Mouse (Mus musculus): Measurements from ENCODE around the gene Pmpca. TPM values are rescaled to one million over a fixed set of nuclear protein-coding genes. Genes with fewer than 3 reads are reported as not detected.
A peak's percentile ranks its signal among the peaks of the same experiment; 100 is the strongest.

Pmpca gene
- polyA plus RNA-seq, 1 experiment = 34.2 TPM

- Histone ChIP-seq H3K4me3 (replicated peaks; ENCODE audit: control insufficient read depth, low read depth, low read length) (no peak overlapping the region), H3K27ac (ENCODE audit: control insufficient read depth, insufficient read depth, low read depth, low read length, poor library complexity) (no peak overlapping the region), H3K4me1 (ENCODE audit: control insufficient read depth, insufficient read depth, low read length) (peaks cover 3% of the 10 kb centered on the region)
- WGBS = 83% methylated on average over 5 of the region's 5 CpGs
- TF ChIP-seq CTCF (IDR thresholded peaks at IDR 0.05; ENCODE audit: control insufficient read depth, insufficient read depth, low read length) (no peak), POLR2A (IDR thresholded peaks at IDR 0.05; ENCODE audit: borderline replicate concordance, control insufficient read depth, low read depth, low read length) (no peak)
These were observed 52.5 kb downstream of the Pmpca start for GRCm38 (mm10) chr2:26441688-26442087.

GRCm38 (mm10) chr2:26442843-26443242, 53.7 kb downstream of the Pmpca start:
- TF ChIP-seq CTCF (IDR thresholded peaks at IDR 0.05; ENCODE audit: control insufficient read depth, insufficient read depth, low read length) (no peak), POLR2A (IDR thresholded peaks at IDR 0.05; ENCODE audit: borderline replicate concordance, control insufficient read depth, low read depth, low read length) (no peak)
- 90% methylated on average over 1 of the region's 1 CpGs for WGBS
- Histone ChIP-seq H3K4me3 (replicated peaks; ENCODE audit: control insufficient read depth, low read depth, low read length) (no peak overlapping the region), H3K27ac (ENCODE audit: control insufficient read depth, insufficient read depth, low read depth, low read length, poor library complexity) (no peak overlapping the region), H3K4me1 (ENCODE audit: control insufficient read depth, insufficient read depth, low read length) (peaks cover 5% of the 10 kb centered on the region)

- peaks cover 5% of the 10 kb centered on the region for H3K4me1 ChIP-seq (ENCODE audit: control insufficient read depth, insufficient read depth, low read length)
These were observed 54.7 kb downstream of the Pmpca start for GRCm38 (mm10) chr2:26443876-26444275.

GRCm38 (mm10) chr2:26444368-26444767, 55.2 kb downstream of the Pmpca start:
- 3% methylated on average over 15 of the region's 15 CpGs for WGBS
- peak overlapping the region; percentile 96 for H3K4me3 ChIP-seq (replicated peaks; ENCODE audit: control insufficient read depth, low read depth, low read length)
- peak overlapping the region; percentile 96 for H3K27ac ChIP-seq (ENCODE audit: control insufficient read depth, insufficient read depth, low read depth, low read length, poor library complexity)
- peaks cover 5% of the 10 kb centered on the region for H3K4me1 ChIP-seq (ENCODE audit: control insufficient read depth, insufficient read depth, low read length)
- TF ChIP-seq CTCF (IDR thresholded peaks at IDR 0.05; ENCODE audit: control insufficient read depth, insufficient read depth, low read length) (no peak), POLR2A (IDR thresholded peaks at IDR 0.05; ENCODE audit: borderline replicate concordance, control insufficient read depth, low read depth, low read length) (no peak)

More at GRCm38 (mm10) chr2:26443876-26444275, 54.7 kb downstream of the Pmpca start:
- WGBS = 44% methylated on average over 3 of the region's 3 CpGs
- TF ChIP-seq POLR2A (IDR thresholded peaks at IDR 0.05; ENCODE audit: borderline replicate concordance, control insufficient read depth, low read depth, low read length) (no peak), CTCF (IDR thresholded peaks at IDR 0.05; ENCODE audit: control insufficient read depth, insufficient read depth, low read length) (no peak)
- peak overlapping the region; percentile 47 for H3K4me3 ChIP-seq (replicated peaks; ENCODE audit: control insufficient read depth, low read depth, low read length)
- H3K27ac ChIP-seq (ENCODE audit: control insufficient read depth, insufficient read depth, low read depth, low read length, poor library complexity) = no peak overlapping the region

GRCm38 (mm10) chr2:26444946-26445665, 56.0 kb downstream of the Pmpca start, which contains the start of gene Sec16a:
Sec16a (minus strand) TSS chr2:26445216.
- Histone ChIP-seq H3K4me3 (replicated peaks; ENCODE audit: control insufficient read depth, low read depth, low read length) (peak within 1 kb of the TSS; percentile 96), H3K27ac (ENCODE audit: control insufficient read depth, insufficient read depth, low read depth, low read length, poor library complexity) (peak within 1 kb of the TSS; percentile 96), H3K4me1 (ENCODE audit: control insufficient read depth, insufficient read depth, low read length) (peaks cover 5% of the 10 kb centered on the region)
- under 1% methylated on average over 61 of the region's 61 CpGs for WGBS
- TF ChIP-seq CTCF (IDR thresholded peaks at IDR 0.05; ENCODE audit: control insufficient read depth, insufficient read depth, low read length) (no peak; the same call in 1 of the 2 replicates), POLR2A (IDR thresholded peaks at IDR 0.05; ENCODE audit: borderline replicate concordance, control insufficient read depth, low read depth, low read length) (peak; percentile 89; the same call in 1 of the 2 replicates)

- Histone ChIP-seq H3K4me1 (ENCODE audit: control insufficient read depth, insufficient read depth, low read length) (peaks cover 5% of the 10 kb centered on the region), H3K4me3 (replicated peaks; ENCODE audit: control insufficient read depth, low read depth, low read length) (peak overlapping the region; percentile 78), H3K27ac (ENCODE audit: control insufficient read depth, insufficient read depth, low read depth, low read length, poor library complexity) (peak overlapping the region; percentile 81)
- under 1% methylated on average over 44 of the region's 44 CpGs for WGBS
- TF ChIP-seq CTCF (IDR thresholded peaks at IDR 0.05; ENCODE audit: control insufficient read depth, insufficient read depth, low read length) (no peak), POLR2A (IDR thresholded peaks at IDR 0.05; ENCODE audit: borderline replicate concordance, control insufficient read depth, low read depth, low read length) (peak; percentile 11; the same call in 1 of the 2 replicates)
These were observed 56.7 kb downstream of the Pmpca start for GRCm38 (mm10) chr2:26445666-26446445.

- WGBS = 68% methylated on average over 4 of the region's 4 CpGs
- Histone ChIP-seq H3K4me3 (replicated peaks; ENCODE audit: control insufficient read depth, low read depth, low read length) (no peak overlapping the region), H3K27ac (ENCODE audit: control insufficient read depth, insufficient read depth, low read depth, low read length, poor library complexity) (no peak overlapping the region), H3K4me1 (ENCODE audit: control insufficient read depth, insufficient read depth, low read length) (peaks cover 5% of the 10 kb centered on the region)
- TF ChIP-seq POLR2A (IDR thresholded peaks at IDR 0.05; ENCODE audit: borderline replicate concordance, control insufficient read depth, low read depth, low read length) (no peak), CTCF (IDR thresholded peaks at IDR 0.05; ENCODE audit: control insufficient read depth, insufficient read depth, low read length) (no peak)
These were observed 57.5 kb downstream of the Pmpca start for GRCm38 (mm10) chr2:26446671-26447070.

Other genes starting within 250 kb of the Pmpca start
- not detected in 2 replicates for gene Lhx3, start 181.1 kb upstream of the Pmpca start, polyA plus RNA-seq (2011; ENCODE audit: insufficient read depth, insufficient read length, low replicate concordance, missing spikeins)
- gene Qsox2, start 151.8 kb upstream of the Pmpca start, polyA plus RNA-seq (2011; ENCODE audit: insufficient read depth, insufficient read length, low replicate concordance, missing spikeins) = 2.2 and 2.6 TPM in 2 replicates
- gene Ccdc187, start 94.8 kb upstream of the Pmpca start, polyA plus RNA-seq (2011; ENCODE audit: insufficient read depth, insufficient read length, low replicate concordance, missing spikeins) = 0.20 TPM in 1 of 2 replicates, not detected in the other
- 6.1 and 10.0 TPM in 2 replicates for gene Gpsm1, start 73.8 kb upstream of the Pmpca start, polyA plus RNA-seq (2011; ENCODE audit: insufficient read depth, insufficient read length, low replicate concordance, missing spikeins)
- 4.0 and 6.9 TPM in 2 replicates for gene Dnlz, start 37.2 kb upstream of the Pmpca start, polyA plus RNA-seq (2011; ENCODE audit: insufficient read depth, insufficient read length, low replicate concordance, missing spikeins)
- 67.0 and 199 TPM in 2 replicates for gene Card9, start 28.4 kb upstream of the Pmpca start, polyA plus RNA-seq (2011; ENCODE audit: insufficient read depth, insufficient read length, low replicate concordance, missing spikeins)
- 25.2 and 42.6 TPM in 2 replicates for gene Snapc4, start 8.7 kb upstream of the Pmpca start, polyA plus RNA-seq (2011; ENCODE audit: insufficient read depth, insufficient read length, low replicate concordance, missing spikeins)
- gene Entr1, start within 50 bp of the Pmpca start, polyA plus RNA-seq (2011; ENCODE audit: insufficient read depth, insufficient read length, low replicate concordance, missing spikeins) = 56.8 and 78.4 TPM in 2 replicates
- gene Inpp5e, start 19.9 kb downstream of the Pmpca start, polyA plus RNA-seq (2011; ENCODE audit: insufficient read depth, insufficient read length, low replicate concordance, missing spikeins) = 10.7 and 21.5 TPM in 2 replicates
- 5.8 and 30.1 TPM in 2 replicates for gene Sec16a, start 55.9 kb downstream of the Pmpca start, polyA plus RNA-seq (2011; ENCODE audit: insufficient read depth, insufficient read length, low replicate concordance, missing spikeins)
- gene Notch1, start 127.3 kb downstream of the Pmpca start, polyA plus RNA-seq (2011; ENCODE audit: insufficient read depth, insufficient read length, low replicate concordance, missing spikeins) = 21.8 and 36.9 TPM in 2 replicates
- gene Egfl7, start 190.7 kb downstream of the Pmpca start, polyA plus RNA-seq (2011; ENCODE audit: insufficient read depth, insufficient read length, low replicate concordance, missing spikeins) = 91.0 and 128 TPM in 2 replicates
- gene Gm20532, start 197.3 kb downstream of the Pmpca start, polyA plus RNA-seq (2011; ENCODE audit: insufficient read depth, insufficient read length, low replicate concordance, missing spikeins) = not detected in 2 replicates
- 10.6 and 32.5 TPM in 2 replicates for gene Agpat2, start 215.1 kb downstream of the Pmpca start, polyA plus RNA-seq (2011; ENCODE audit: insufficient read depth, insufficient read length, low replicate concordance, missing spikeins)
- 0.99 and 4.2 TPM in 2 replicates for gene Fam69b, start 239.1 kb downstream of the Pmpca start, polyA plus RNA-seq (2011; ENCODE audit: insufficient read depth, insufficient read length, low replicate concordance, missing spikeins)

Measured in bone marrow, adult 2 months (tissue).